Mouse (Mus musculus) hindbrain, embryonic 15.5 days (tissue): ENCODE measurements around the gene Enpp3. TPM values are rescaled to one million over a fixed set of nuclear protein-coding genes. Genes with fewer than 3 reads are reported as not detected.
A peak's percentile ranks its signal among the peaks of the same experiment; 100 is the strongest.

Source experiments
- ATAC-seq: fragments of 200-750 bp; cut with Nextera tagmentation; 2 replicates; pipeline ENCODE4 v1.8.0; 2017; ENCODE audit warnings: low read depth, moderate number of reproducible peaks, moderate TSS enrichment; ENCODE audit not compliant: low FRiP score
- H3K27ac ChIP-seq: fragments of 300-500 bp; sonication (generic); replicated peaks from 2 replicates; pipeline ENCODE4 v1.5.1; 2015; ENCODE audit warnings: mild to moderate bottlenecking, inconsistent platforms
- H3K27me3 ChIP-seq: fragments of 300-500 bp; sonication (generic); 2 replicates; pipeline ENCODE4 v1.6.1; 2015; ENCODE audit warnings: control low read depth, inconsistent platforms
- H3K36me3 ChIP-seq: fragments of 300-500 bp; sonication (generic); 2 replicates; pipeline ENCODE4 v1.6.1; 2015; ENCODE audit warnings: control low read depth, inconsistent platforms
- H3K4me1 ChIP-seq: fragments of 300-500 bp; sonication (generic); replicated peaks from 2 replicates; pipeline ENCODE4 v1.6.1; 2015; ENCODE audit warnings: control low read depth, inconsistent platforms
- H3K4me2 ChIP-seq: fragments of 300-500 bp; sonication (generic); 2 replicates; pipeline ENCODE4 v1.6.1; 2015; ENCODE audit warnings: moderate library complexity, mild to moderate bottlenecking, inconsistent platforms
- H3K4me3 ChIP-seq: fragments of 300-500 bp; sonication (generic); 2 replicates; pipeline ENCODE4 v1.5.1; 2015; ENCODE audit warnings: mild to moderate bottlenecking, inconsistent platforms
- H3K9ac ChIP-seq: fragments of 300-500 bp; sonication (generic); 2 replicates; pipeline ENCODE4 v1.6.1; 2015; ENCODE audit warnings: inconsistent platforms
- H3K9me3 ChIP-seq: fragments of 300-500 bp; sonication (generic); 2 replicates; pipeline ENCODE4 v1.6.1; 2016; ENCODE audit warnings: control low read depth, inconsistent platforms
- WGBS: fragments of 180-500 bp; shearing (Covaris S2); methylation state at CpG from one replicate; pipeline ENCODE4 v1.1.7; 2015; 5-methylcytosine and 5-hydroxymethylcytosine counted together
- polyA plus RNA-seq: library from polyadenylated mRNA; unstranded; fragments of >200 nt; fragmentation: Nextera tagmentation; extraction: Ambion mirVana; gene quantifications from 2 replicates; pipeline ENCODE4 v1.2.1, GENCODE M21; 2015

Enpp3 gene
- polyA plus RNA-seq, 1 experiment from 2014 or later, result 3.2 TPM

- no peak overlapping the region for H3K9ac ChIP-seq
- H3K4me2 ChIP-seq, result peak overlapping the region; percentile 59
- ATAC-seq, result no peak
- H3K27ac ChIP-seq, result no peak overlapping the region
- no peak overlapping the region for H3K4me3 ChIP-seq
- no peaks in the 10 kb centered on the region for H3K27me3 ChIP-seq
- no peaks in the 10 kb centered on the region for H3K9me3 ChIP-seq
- no peaks in the 10 kb centered on the region for H3K36me3 ChIP-seq
- H3K4me1 ChIP-seq, result peaks cover 19% of the 10 kb centered on the region
- WGBS, result 19% methylated on average over 4 of the region's 4 CpGs
Measured at GRCm38 (mm10) chr10:24834634-24835371, 7.8 kb downstream of the Enpp3 start.

- Histone ChIP-seq H3K4me3 (no peak overlapping the region), H3K9ac (no peak overlapping the region), H3K4me2 (no peak overlapping the region), H3K9me3 (no peaks in the 10 kb centered on the region), H3K27me3 (no peaks in the 10 kb centered on the region), H3K36me3 (no peaks in the 10 kb centered on the region), H3K4me1 (peaks cover 19% of the 10 kb centered on the region), H3K27ac (no peak overlapping the region)
- no peak for ATAC-seq
- 92% methylated on average over 9 of the region's 9 CpGs for WGBS
Measured at GRCm38 (mm10) chr10:24832306-24832705, 10.3 kb downstream of the Enpp3 start.

- H3K27ac ChIP-seq, result no peak overlapping the region
- H3K36me3 ChIP-seq, result no peaks in the 10 kb centered on the region
- no peak overlapping the region for H3K4me2 ChIP-seq
- H3K9ac ChIP-seq, result no peak overlapping the region
- no peaks in the 10 kb centered on the region for H3K9me3 ChIP-seq
- 70% methylated on average over 14 of the region's 15 CpGs for WGBS
- peaks cover 17% of the 10 kb centered on the region for H3K4me1 ChIP-seq
- no peak overlapping the region for H3K4me3 ChIP-seq
- no peaks in the 10 kb centered on the region for H3K27me3 ChIP-seq
- ATAC-seq, result no peak
Measured at GRCm38 (mm10) chr10:24831377-24832095, 11.1 kb downstream of the Enpp3 start.

DNA sequence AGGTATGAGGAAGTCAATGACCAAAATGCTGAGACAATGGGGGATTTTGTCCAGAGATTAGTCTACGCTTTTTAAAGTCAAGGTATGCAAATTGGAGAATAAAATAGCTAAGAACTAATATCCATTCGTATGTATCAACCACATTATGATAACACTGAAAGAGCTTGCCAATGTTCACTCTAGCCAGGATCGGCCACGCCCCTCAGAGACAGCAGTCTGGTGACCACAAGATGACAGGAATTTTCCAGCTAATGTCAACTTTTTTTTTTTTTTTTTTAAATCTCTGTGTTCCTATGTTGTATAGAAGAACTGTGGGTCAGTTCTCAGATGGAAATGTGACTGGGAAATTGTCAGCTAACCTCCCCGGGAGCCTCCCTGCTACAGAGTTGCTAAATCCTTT is 12.2 kb downstream of the Enpp3 start:
- Histone ChIP-seq H3K9me3 (no peaks in the 10 kb centered on the region), H3K9ac (no peak overlapping the region), H3K4me1 (peaks cover 9% of the 10 kb centered on the region), H3K36me3 (no peaks in the 10 kb centered on the region), H3K4me3 (no peak overlapping the region), H3K4me2 (no peak overlapping the region), H3K27ac (no peak overlapping the region), H3K27me3 (no peaks in the 10 kb centered on the region)
- ATAC-seq, result no peak
- WGBS, result 93% methylated on average over 5 of the region's 5 CpGs

DNA sequence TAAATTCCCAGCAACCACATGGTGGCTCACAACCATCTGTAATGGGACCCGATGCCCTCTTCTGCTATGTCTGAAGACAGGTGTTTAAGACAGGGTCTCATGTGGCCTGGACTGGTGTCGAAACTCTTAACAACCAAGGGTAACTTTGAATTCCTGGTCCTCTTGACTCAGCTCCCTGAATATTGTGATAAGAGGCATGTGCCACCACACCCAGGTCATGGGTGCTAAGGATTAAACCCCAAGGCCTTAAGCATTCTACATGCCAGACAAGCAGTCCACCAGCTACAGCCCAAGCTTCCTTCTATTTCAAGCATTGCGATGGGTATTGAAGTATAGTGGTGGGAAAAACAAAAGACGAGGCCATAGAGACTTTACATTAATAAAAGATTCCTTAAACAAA is 14.5 kb downstream of the Enpp3 start:
- Histone ChIP-seq H3K4me3 (no peak overlapping the region), H3K4me1 (0 out of 2 replicates have a peak, but pooled peaks cover 3% of the 10 kb centered on the region), H3K27ac (no peak overlapping the region), H3K27me3 (no peaks in the 10 kb centered on the region), H3K36me3 (no peaks in the 10 kb centered on the region), H3K9ac (no peak overlapping the region), H3K4me2 (no peak overlapping the region), H3K9me3 (no peaks in the 10 kb centered on the region)
- WGBS, result 91% methylated on average over 4 of the region's 4 CpGs
- ATAC-seq, result no peak

DNA sequence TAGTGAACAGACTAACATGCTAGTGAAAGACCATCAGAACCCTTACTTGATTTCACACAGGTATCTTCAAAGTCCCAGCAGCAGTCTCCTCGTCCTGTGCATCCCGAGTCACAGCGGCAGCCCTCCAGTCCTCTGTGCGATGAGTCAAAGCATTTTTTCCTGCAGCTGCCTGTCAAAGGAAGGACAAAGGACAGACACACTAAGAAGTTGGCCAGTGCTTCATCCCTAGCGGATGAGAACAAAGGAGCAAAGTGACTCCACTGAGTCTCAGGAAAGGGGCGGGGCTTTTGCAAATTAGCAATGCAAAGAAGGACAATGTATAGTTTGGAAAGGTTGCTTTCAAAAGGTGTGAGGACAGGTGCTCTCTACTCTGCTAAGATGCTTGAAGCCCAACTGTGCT is 16.5 kb downstream of the Enpp3 start:
- Histone ChIP-seq H3K4me2 (no peak overlapping the region), H3K36me3 (no peaks in the 10 kb centered on the region), H3K27me3 (no peaks in the 10 kb centered on the region), H3K4me1 (0 out of 2 replicates have a peak, but pooled peaks cover 3% of the 10 kb centered on the region), H3K9ac (no peak overlapping the region), H3K27ac (no peak overlapping the region), H3K9me3 (no peaks in the 10 kb centered on the region), H3K4me3 (no peak overlapping the region)
- no peak for ATAC-seq
- 9% methylated on average over 6 of the region's 6 CpGs for WGBS

- WGBS, result 75% methylated on average over 7 of the region's 7 CpGs
- no peak overlapping the region for H3K4me3 ChIP-seq
- H3K27me3 ChIP-seq, result no peaks in the 10 kb centered on the region
- no peak overlapping the region for H3K9ac ChIP-seq
- H3K4me2 ChIP-seq, result no peak overlapping the region
- H3K36me3 ChIP-seq, result no peaks in the 10 kb centered on the region
- 0 out of 2 replicates have a peak, but pooled peaks cover 3% of the 10 kb centered on the region for H3K4me1 ChIP-seq
- no peaks in the 10 kb centered on the region for H3K9me3 ChIP-seq
- no peak for ATAC-seq
- H3K27ac ChIP-seq, result no peak overlapping the region
Measured at GRCm38 (mm10) chr10:24825456-24826081, 17.1 kb downstream of the Enpp3 start.

DNA sequence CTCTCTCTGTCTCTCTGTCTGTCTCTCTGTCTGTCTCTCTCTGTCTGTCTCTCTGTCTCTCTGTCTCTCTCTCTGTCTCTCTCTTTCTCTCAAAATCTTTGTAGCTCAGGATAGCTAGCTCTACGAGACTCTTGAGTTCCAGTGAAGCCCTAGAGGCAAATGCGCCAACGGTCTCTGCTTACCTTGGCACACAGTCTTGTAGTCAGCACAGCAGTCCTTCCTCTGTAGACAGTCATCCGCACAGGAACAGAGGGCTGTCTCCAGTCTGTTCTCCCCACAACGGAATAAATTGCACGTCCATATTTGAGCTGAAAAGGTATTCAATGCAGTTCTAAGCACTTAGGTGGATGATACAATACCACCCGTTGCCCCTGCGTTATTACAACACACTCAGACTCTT is 18.0 kb downstream of the Enpp3 start:
- 88% methylated on average over 8 of the region's 8 CpGs for WGBS
- Histone ChIP-seq H3K9ac (no peak overlapping the region), H3K27me3 (no peaks in the 10 kb centered on the region), H3K4me2 (no peak overlapping the region), H3K4me1 (0 out of 2 replicates have a peak, but pooled peaks cover 3% of the 10 kb centered on the region), H3K4me3 (no peak overlapping the region), H3K9me3 (no peaks in the 10 kb centered on the region), H3K36me3 (no peaks in the 10 kb centered on the region), H3K27ac (no peak overlapping the region)
- no peak for ATAC-seq

DNA sequence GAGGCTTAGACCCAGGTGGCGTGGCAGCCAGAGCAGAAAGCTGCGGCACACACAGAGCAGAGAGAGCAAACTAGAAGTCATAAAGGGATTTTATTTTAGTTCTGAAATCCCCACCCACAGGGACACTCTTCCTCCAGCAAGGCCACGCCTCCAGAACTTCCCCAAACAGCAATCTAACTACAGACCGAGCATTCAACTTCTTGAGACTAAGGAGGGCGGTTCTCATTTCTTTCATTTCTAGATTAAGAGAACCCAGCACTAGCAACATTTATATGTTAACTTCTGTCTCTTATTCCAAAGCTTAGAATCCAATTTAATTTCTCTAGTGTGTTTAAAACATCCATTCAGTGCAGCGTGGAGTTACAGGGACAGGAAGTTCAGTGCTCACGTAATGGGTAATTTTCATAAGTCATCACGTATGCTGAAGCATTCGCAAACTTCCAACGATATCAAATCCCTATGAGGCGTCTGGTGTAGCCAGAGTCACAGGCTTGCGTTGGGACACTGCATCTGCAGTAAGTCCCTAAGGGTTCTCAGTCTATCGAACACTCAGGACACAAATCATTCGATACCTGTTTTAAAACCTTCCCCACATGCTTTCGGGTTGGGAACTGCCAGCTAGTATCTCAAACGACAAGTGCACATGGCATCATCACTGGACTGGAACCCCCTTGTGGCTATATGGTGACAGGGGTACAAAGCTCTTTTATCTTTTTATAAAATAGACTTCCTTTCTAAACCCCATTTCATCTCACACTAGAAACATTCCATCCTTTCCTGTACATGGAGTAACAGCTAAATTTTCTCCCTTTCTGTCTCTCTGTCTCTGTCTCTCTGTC is 18.7 kb downstream of the Enpp3 start:
- WGBS, result 80% methylated on average over 16 of the region's 16 CpGs

GRCm38 (mm10) chr10:24823265-24823664 is 19.4 kb downstream of the Enpp3 start:
- no peak overlapping the region for H3K9ac ChIP-seq
- H3K4me2 ChIP-seq, result no peak overlapping the region
- no peak overlapping the region for H3K27ac ChIP-seq
- H3K4me1 ChIP-seq, result 0 out of 2 replicates have a peak, but pooled peaks cover 3% of the 10 kb centered on the region
- H3K4me3 ChIP-seq, result no peak overlapping the region
- no peaks in the 10 kb centered on the region for H3K27me3 ChIP-seq
- no peak for ATAC-seq
- H3K36me3 ChIP-seq, result no peaks in the 10 kb centered on the region
- no peaks in the 10 kb centered on the region for H3K9me3 ChIP-seq
- 43% methylated on average over 1 of the region's 1 CpGs for WGBS

More for the DNA sequence above, 18.7 kb downstream of the Enpp3 start:
- H3K36me3 ChIP-seq, result no peaks in the 10 kb centered on the region
- H3K9me3 ChIP-seq, result no peaks in the 10 kb centered on the region
- no peak overlapping the region for H3K4me2 ChIP-seq
- no peaks in the 10 kb centered on the region for H3K27me3 ChIP-seq
- H3K9ac ChIP-seq, result no peak overlapping the region
- no peak overlapping the region for H3K27ac ChIP-seq
- no peak overlapping the region for H3K4me3 ChIP-seq
- no peak for ATAC-seq
- 0 out of 2 replicates have a peak, but pooled peaks cover 3% of the 10 kb centered on the region for H3K4me1 ChIP-seq

GRCm38 (mm10) chr10:24822842-24823241 is 19.8 kb downstream of the Enpp3 start:
- Histone ChIP-seq H3K9ac (no peak overlapping the region), H3K36me3 (no peaks in the 10 kb centered on the region), H3K27me3 (no peaks in the 10 kb centered on the region), H3K4me3 (no peak overlapping the region), H3K9me3 (no peaks in the 10 kb centered on the region), H3K4me2 (no peak overlapping the region), H3K4me1 (0 out of 2 replicates have a peak, but pooled peaks cover 3% of the 10 kb centered on the region), H3K27ac (no peak overlapping the region)
- WGBS, result 83% methylated on average over 1 of the region's 1 CpGs
- ATAC-seq, result no peak
